Mouse (Mus musculus): ENCODE results near the gene Ccl2.

Gene Ccl2

GRCm38 (mm10) chr11:82035356-82035755 is at the start of gene Ccl2:
Gene Ccl2, plus strand, starts transcription at chr11:82035571.
- DNase-seq (ENCODE audit: low spot score in 2 of 2), result peak in 1 of 2 experiments; percentile 24

- peak; percentile 26 to 65 for DNase-seq (ENCODE audit: low spot score in 2 of 2)
Observed at GRCm38 (mm10) chr11:81996172-81996841, 39.1 kb upstream of the Ccl2 start.

DNA sequence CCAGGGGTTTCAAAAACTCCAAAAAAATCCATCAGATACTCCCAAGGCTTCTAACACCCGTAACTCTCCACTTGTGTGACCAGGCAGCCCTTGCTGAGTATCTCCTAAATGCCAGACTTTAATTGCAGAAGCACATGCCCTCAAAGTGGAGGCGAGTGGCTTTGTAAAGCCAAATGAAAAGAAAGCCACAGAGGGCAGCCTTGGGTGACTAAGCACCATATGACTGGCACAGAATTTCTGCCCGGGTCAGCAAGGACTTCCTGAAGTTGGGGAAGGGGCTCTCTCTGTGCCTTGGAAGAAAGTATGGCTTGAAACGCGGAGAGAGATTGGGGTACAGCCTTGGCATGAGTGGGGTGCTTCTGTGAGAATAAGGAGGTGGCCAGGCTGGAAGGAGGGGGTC is 38.3 kb upstream of the Ccl2 start:
- no peak for DNase-seq (ENCODE audit: low spot score in 2 of 2)

- DNase-seq (ENCODE audit: low spot score in 2 of 2), result no peak
Observed at GRCm38 (mm10) chr11:81998646-81999045, 36.7 kb upstream of the Ccl2 start.

DNA sequence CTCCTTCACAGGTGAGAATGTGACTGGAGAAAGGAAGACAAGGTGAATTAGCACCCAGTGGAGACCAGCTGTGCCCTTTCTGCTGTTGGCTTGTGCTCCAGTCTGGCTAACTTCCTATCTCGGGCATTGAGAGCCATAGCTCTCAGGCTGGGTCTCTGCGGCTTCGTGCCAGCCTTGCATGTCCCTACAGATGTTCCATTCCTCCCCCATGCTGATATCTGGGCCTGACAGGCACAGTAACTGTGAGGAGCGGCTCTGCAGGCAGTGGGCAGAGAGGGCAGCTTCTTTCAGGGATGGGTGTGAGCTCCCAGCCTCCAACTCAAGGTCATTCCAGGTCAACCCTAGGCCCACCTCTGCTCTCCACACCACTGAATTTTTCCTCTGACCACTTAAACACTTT is 35.9 kb upstream of the Ccl2 start:
- no peak for DNase-seq (ENCODE audit: low spot score in 2 of 2)

GRCm38 (mm10) chr11:82000581-82000980 is 34.8 kb upstream of the Ccl2 start:
- no peak for DNase-seq (ENCODE audit: low spot score in 2 of 2)

DNA sequence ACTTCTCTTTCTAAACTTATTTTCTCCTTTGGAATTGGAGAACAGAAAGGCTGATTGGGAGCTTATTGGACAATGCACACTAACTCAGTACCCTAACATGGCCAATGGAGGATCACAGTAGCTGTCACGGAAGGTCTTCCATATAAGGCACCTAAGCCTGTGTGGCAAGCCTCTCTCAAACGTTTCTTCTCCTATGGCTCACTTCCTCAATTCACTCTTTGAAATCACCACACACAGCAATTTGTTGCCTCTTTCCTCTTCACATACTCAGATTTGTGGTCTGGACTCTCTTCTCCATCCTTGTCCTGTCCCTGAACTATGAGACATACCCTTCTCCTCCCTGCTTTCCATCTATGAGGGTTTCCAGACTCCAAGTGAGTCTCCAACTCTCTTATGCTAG is 30.6 kb upstream of the Ccl2 start:
- DNase-seq (ENCODE audit: low spot score in 2 of 2), result no peak

- peak in 1 of 2 experiments; percentile 15 for DNase-seq (ENCODE audit: low spot score in 2 of 2)
Observed at GRCm38 (mm10) chr11:82006796-82007423, 28.5 kb upstream of the Ccl2 start.

DNA sequence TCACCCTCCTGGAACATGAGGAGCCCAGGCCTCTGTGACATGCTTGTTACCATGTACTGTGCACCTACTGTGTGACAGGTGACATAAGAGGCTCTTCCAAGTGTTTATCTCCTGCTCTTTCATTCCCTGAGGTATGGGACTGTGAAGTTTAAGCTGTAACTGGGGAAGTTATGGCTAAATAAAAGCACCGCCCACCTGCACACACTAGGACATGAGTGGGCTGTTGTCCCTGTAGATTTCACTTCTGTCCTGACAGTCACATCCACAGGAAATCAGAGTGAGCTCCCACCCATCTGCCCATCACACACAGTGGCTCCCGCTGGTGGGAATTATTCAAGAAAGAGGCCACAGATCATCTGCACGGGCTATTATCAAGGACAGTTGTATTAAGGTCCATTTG is 25.3 kb upstream of the Ccl2 start:
- no peak for DNase-seq (ENCODE audit: low spot score in 2 of 2)

DNA sequence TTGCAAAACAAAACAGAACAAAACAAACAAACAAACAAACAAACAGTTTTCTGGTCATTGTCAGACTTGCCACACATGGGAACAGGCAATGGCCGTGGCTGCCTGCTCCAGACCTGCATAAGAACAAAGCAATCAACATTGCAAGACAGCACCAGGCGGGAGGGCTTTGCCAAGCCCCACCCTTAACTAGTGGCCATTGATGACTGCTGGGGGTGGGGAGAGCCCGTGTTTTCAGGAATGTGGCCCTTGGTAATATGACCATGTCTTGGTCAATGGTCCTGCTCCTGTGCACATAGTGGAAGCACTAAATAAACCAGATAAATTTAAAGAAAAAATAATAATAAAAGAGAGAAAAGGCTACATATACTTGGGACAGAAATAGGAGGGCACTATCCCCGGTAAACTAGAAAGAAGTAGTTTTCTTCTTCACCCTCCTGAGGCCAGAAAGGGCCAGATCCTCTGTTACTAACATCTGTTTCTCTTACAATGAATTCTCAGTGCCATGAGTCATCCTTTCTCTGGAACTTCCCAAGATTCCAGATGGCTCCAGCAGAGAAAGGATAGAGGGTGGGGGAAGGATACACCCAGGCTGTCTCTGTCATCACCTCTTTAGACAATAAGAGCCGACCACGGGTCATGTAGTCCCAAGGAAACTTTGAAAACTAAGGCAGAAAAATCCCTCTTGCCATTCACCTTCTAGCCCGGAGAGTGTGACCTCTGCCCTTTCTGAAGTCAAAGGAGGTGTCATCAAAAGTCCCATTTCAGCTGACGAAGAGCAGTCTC is 23.8 kb upstream of the Ccl2 start:
- DNase-seq (ENCODE audit: low spot score in 2 of 2), result no peak

GRCm38 (mm10) chr11:82013756-82014155 is 21.6 kb upstream of the Ccl2 start:
- no peak for DNase-seq (ENCODE audit: low spot score in 2 of 2)

- no peak for DNase-seq (ENCODE audit: low spot score in 2 of 2)
Observed at GRCm38 (mm10) chr11:82015066-82015465, 20.3 kb upstream of the Ccl2 start.

- no peak for DNase-seq (ENCODE audit: low spot score in 2 of 2)
Observed at GRCm38 (mm10) chr11:82016181-82016780, 19.1 kb upstream of the Ccl2 start.

- no peak for DNase-seq (ENCODE audit: low spot score in 2 of 2)
Observed at GRCm38 (mm10) chr11:82019389-82019788, 16.0 kb upstream of the Ccl2 start.

GRCm38 (mm10) chr11:82019793-82020192 is 15.6 kb upstream of the Ccl2 start:
- no peak for DNase-seq (ENCODE audit: low spot score in 2 of 2)

DNA sequence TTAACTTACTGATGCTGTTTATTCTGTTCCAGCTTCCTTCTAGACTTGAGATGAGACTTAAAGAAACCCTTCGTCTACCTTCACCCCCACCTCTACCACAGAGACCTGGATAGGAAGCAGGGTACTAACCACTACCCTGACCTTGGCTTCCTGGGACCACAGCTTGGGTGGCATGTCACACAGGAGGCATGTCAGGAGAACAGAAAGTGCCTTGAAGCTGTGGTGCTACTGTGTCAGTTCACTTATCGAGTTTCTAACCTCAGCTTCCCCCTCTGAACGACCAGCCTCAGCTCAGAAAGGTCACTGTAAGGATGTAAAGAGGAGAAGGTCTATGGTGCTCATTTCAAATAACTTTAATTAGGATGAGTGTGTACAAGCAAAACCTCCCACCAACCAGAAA is 14.0 kb upstream of the Ccl2 start:
- DNase-seq (ENCODE audit: low spot score in 2 of 2), result no peak

DNA sequence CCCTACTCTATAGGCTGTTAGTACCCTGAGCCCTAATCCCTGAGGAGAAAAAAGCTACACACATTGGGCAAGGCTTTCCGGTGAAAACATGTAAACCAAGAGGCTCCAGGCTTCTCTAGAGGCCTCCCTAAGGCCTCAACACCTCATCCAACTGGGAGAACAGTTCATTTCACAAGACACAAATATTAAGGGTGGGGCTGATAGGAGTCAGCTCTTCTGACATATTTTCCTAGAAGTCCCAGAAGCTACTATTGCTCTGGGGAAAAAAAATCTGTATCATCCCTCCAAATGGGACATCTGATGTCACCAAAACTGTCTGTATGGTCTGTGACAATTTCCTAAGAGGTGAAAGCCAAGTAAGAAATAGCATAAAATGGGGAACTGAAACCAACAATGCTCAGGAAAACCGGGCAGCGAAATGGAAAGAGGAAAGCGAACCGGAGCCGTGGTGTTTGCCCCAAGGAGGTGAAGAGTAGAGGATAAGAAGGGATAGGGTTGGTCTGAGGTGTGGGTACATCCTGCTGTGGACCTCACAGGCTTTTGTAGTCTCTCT is 12.8 kb upstream of the Ccl2 start:
- DNase-seq (ENCODE audit: low spot score in 2 of 2), result no peak

DNA sequence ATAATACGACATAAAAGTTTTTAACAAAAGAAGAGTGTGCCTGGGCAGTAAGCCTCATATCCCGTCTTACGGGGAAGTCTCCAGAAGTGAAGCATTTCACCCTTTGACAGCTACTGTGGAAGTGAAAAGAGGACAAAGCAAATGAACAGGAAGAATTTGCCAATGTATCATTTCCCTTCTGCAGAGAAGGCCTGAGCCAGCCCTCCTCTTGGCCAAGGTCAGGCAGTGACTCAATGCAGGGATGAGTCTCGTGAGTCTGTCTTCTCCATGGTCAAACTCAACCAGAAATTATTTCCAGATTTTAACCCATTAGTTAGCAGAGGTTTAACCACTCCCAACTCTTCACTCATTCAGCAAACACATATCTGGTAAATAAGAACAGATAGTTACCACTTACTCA is 11.6 kb upstream of the Ccl2 start:
- DNase-seq (ENCODE audit: low spot score in 2 of 2), result no peak

GRCm38 (mm10) chr11:82030171-82030570 is 5.2 kb upstream of the Ccl2 start:
- DNase-seq (ENCODE audit: low spot score in 2 of 2), result no peak

GRCm38 (mm10) chr11:82032136-82032535 is 3.2 kb upstream of the Ccl2 start:
- DNase-seq (ENCODE audit: low spot score in 2 of 2), result no peak

DNA sequence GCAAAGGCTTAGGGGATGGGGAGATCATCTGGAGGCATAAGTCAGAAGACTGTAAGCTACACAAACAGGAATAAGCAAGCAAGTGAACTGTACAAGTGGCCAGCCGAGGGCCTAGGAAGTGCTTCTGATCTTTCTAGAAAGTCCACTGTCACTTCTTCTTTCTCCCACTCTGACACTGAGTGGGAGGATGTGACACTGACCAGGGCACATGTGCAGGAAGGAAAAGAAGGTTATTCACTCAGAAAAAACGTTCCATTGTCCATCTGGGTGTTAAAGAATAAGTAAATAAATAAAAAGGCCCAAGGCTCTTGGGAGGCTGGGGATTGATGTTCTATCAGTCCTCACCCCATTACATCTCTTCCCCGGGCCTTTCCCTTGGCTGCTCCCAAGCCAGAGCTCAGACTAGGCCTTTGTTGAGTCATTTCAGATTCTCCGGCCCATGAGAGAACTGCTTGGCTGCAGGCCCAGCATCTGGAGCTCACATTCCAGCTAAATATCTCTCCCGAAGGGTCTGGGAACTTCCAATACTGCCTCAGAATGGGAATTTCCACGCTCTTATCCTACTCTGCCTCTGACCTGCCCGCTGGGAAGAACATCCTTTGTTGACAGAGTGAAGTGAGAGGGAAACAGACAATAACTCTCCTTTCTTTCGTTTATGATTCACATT is 2.6 kb upstream of the Ccl2 start:
- peak in 1 of 2 experiments; percentile 14 for DNase-seq (ENCODE audit: low spot score in 2 of 2)

DNA sequence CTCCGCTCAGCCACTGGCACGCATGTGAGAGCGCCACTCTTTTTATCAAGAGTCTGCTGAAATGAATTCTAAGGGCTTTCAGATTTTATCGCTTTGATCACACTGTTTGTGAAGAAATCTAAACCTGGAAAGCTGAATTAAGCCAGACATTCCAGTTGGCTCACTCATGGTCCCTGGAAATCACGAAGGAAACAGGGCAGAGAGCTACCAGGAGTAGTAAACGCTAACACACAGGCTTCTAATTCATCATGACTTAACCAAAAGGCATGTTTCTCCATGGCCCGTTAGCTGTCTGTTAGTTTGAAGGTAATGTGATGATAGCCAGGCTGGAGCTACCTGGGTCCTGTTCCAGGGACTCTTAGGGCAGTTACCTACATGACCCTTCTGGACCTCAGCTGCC is 925 bp upstream of the Ccl2 start:
- DNase-seq (ENCODE audit: low spot score in 2 of 2), result no peak

Measured in spleen, postnatal 10 days (tissue).